Mouse (Mus musculus) monocyte, adult 59 days (primary cell): ENCODE measurements around the gene Scarb1. TPM values are rescaled to one million over a fixed set of nuclear protein-coding genes. Genes with fewer than 3 reads are reported as not detected.

ENCODE experiments used
- total RNA-seq, 2 experiments: library from RNA; stranded (reverse); gene quantifications; one replicate each; pipeline ENCODE4 v1.2.4; 2023

Gene Scarb1
- total RNA-seq: 100 to 1,000 TPM; 249 to 253 TPM

GRCm38 (mm10) chr5:125340547-125341262 is at the start of gene Scarb1:
Scarb1 (minus strand) TSS chr5:125341094.

DNA sequence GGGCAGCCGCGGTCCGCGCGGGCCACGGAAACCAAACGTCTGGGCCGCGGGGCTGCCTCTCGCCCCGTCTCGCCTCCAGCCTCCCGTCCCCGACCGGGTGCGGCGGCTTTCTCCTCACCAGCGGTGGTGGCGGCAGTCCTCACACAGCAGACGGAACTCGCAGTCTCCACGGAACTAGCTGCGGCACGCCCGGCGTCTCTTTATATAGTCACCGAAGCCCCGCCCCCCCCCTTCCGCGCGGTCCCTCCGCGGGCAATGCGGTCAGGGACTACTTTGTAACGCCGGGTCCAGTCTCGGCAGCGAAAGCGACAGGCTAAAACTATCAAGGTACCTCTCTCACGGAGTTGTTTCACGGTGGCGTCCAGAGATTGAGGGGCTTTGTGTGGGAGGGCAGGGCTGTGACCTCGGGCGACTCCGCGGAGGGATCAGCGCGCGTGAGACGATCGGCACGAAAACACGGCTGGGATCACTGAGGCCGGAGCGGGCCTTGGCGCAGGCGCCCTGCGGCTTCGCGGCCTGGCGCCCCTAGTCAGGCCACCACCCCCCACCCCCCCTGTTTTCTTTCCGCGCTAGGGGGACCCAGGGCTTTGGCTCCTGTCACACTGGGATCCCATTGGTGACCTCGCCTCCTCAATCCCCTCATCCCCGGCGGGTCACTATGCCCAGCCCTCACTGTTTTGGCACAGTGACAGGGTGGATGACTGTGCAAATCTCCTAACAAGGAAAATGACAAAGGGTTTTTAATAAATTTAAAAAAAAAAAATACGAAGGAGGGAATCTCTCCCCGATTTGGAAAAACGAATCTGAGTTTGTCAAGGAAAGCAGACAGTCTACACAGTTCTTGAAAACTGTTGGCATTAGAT is 48.9 kb upstream of the Scarb1 start, which contains the start of gene Ubc:
TSS of gene Ubc (minus strand) at position 624 of the 863 bp plus-strand sequence.

DNA sequence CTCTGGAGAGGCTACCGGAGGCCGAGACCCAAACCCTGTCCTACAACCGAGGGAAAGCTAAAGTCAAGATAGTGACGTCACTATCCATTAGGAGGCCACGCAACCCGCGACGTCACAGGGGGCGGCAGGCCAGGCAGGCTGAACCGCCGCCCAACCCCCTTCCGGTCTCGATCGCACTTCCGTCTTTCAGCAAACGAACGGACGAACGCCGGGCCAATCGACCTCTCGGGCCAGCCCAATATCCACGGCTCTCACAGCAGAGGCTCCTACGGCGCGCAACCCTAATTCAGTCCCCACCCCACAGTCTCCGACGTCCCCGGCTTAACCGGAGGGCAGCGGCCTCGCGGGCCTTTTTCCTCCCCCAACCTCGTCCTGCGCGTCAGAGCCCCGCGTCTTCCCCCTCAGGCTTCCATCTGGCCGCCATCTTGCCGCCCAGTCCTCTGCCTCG is 48.3 kb upstream of the Scarb1 start, which contains the start of gene Gm10382:
TSS of gene Gm10382 (plus strand) at position 192 of the 448 bp plus-strand sequence.

Other genes starting within 250 kb of the Scarb1 start
- 100 to 1,000 TPM; 341 to 357 TPM for gene Ncor2, start 161.9 kb downstream of the Scarb1 start, total RNA-seq
- 1 to 10 TPM; 1.2 to 1.4 TPM for gene Gm10382, start 48.2 kb upstream of the Scarb1 start, total RNA-seq
- gene Ubc, start 49.1 kb upstream of the Scarb1 start, total RNA-seq: 1,000 to 10,000 TPM; 2,603 to 3,157 TPM
- 10 to 100 TPM; 11.7 TPM for gene Dhx37, start 93.0 kb upstream of the Scarb1 start, total RNA-seq
- 10 to 100 TPM; 40.5 to 41.8 TPM for gene Bri3bp, start 100.5 kb upstream of the Scarb1 start, total RNA-seq
- gene Aacs, start 134.7 kb upstream of the Scarb1 start, total RNA-seq: 10 to 100 TPM; 23.3 to 24.1 TPM
- gene Tmem132b, start 190.7 kb upstream of the Scarb1 start, total RNA-seq: under 1 TPM in 1 of 2 experiments, not detected in 1; 0.09 TPM